Mouse (Mus musculus): ENCODE data around the gene Tab1. TPM values are rescaled to one million over a fixed set of nuclear protein-coding genes. Genes with fewer than 3 reads are reported as not detected.
"Not testable (repeated sequence)": the region's sequence is repeated elsewhere in the genome, so short reads cannot be mapped to it uniquely, and the experiment has no call there.

Gene Tab1
- polyA plus RNA-seq, 1 experiment = 4.7 TPM

GRCm38 (mm10) chr15:80115866-80116794 lies 16.8 kb upstream of the Tab1 start:
- peaks cover 25% of the 10 kb centered on the region for H3K4me1 ChIP-seq (ENCODE audit: control insufficient read depth, insufficient read depth, low read length)
- TF ChIP-seq CTCF (IDR thresholded peaks at IDR 0.05; ENCODE audit: control insufficient read depth, insufficient read depth, insufficient replicate concordance, low read depth, low read length) = no peak
- no peak for TF ChIP-seq POLR2A (IDR thresholded peaks at IDR 0.05; ENCODE audit: control insufficient read depth, low read depth, low read length)
- no peak overlapping the region for H3K27ac ChIP-seq (ENCODE audit: control insufficient read depth, insufficient read depth, low read depth, low read length)
- no peaks in the 10 kb centered on the region for H3K27me3 ChIP-seq (ENCODE audit: control insufficient read depth, insufficient read depth, low read length)
- peak overlapping the region; percentile 82 for H3K4me3 ChIP-seq (ENCODE audit: control insufficient read depth, low read depth, low read length)
- no peaks in the 10 kb centered on the region for H3K36me3 ChIP-seq (ENCODE audit: control insufficient read depth, insufficient read depth, low read length)

- H3K4me3 ChIP-seq (ENCODE audit: control insufficient read depth, low read depth, low read length) = no peak overlapping the region
- TF ChIP-seq POLR2A (IDR thresholded peaks at IDR 0.05; ENCODE audit: control insufficient read depth, low read depth, low read length) = no peak
- no peak for TF ChIP-seq CTCF (IDR thresholded peaks at IDR 0.05; ENCODE audit: control insufficient read depth, insufficient read depth, insufficient replicate concordance, low read depth, low read length)
- no peaks in the 10 kb centered on the region for H3K27me3 ChIP-seq (ENCODE audit: control insufficient read depth, insufficient read depth, low read length)
- H3K4me1 ChIP-seq (ENCODE audit: control insufficient read depth, insufficient read depth, low read length) = peaks cover 25% of the 10 kb centered on the region
- H3K36me3 ChIP-seq (ENCODE audit: control insufficient read depth, insufficient read depth, low read length) = no peaks in the 10 kb centered on the region
- H3K27ac ChIP-seq (ENCODE audit: control insufficient read depth, insufficient read depth, low read depth, low read length) = no peak overlapping the region
Measured at GRCm38 (mm10) chr15:80117154-80117553, 15.8 kb upstream of the Tab1 start.

DNA sequence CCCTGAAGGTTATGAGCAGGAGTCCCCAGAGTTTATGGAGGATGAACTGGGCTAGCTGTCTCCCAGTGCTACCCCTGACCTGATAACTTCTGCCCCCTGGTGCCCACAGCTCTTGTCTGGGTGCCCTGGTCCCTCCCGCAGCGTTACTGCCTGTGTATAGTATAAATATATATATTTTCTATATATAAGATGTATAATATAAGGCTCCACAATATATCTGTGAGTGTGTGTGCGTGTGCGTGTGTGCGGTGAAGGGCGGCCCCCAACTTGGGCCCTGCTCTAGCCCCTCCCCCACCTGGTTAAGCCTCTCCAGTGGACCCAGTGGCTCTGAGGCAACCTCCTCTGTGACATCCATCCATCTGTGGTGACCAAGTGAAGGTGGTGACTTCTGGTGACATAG lies 13.9 kb upstream of the Tab1 start:
- no peak overlapping the region for H3K27ac ChIP-seq (ENCODE audit: control insufficient read depth, insufficient read depth, low read depth, low read length)
- no peak for TF ChIP-seq POLR2A (IDR thresholded peaks at IDR 0.05; ENCODE audit: control insufficient read depth, low read depth, low read length)
- TF ChIP-seq CTCF (IDR thresholded peaks at IDR 0.05; ENCODE audit: control insufficient read depth, insufficient read depth, insufficient replicate concordance, low read depth, low read length) = no peak

GRCm38 (mm10) chr15:80121721-80122325 lies 11.1 kb upstream of the Tab1 start:
- no peak for TF ChIP-seq POLR2A (IDR thresholded peaks at IDR 0.05; ENCODE audit: control insufficient read depth, low read depth, low read length)
- no peak for TF ChIP-seq CTCF (IDR thresholded peaks at IDR 0.05; ENCODE audit: control insufficient read depth, insufficient read depth, insufficient replicate concordance, low read depth, low read length)
- H3K4me1 ChIP-seq (ENCODE audit: control insufficient read depth, insufficient read depth, low read length) = peaks cover 7% of the 10 kb centered on the region

More for the DNA sequence above, 13.9 kb upstream of the Tab1 start:
- no peaks in the 10 kb centered on the region for H3K27me3 ChIP-seq (ENCODE audit: control insufficient read depth, insufficient read depth, low read length)
- no peaks in the 10 kb centered on the region for H3K36me3 ChIP-seq (ENCODE audit: control insufficient read depth, insufficient read depth, low read length)
- H3K4me1 ChIP-seq (ENCODE audit: control insufficient read depth, insufficient read depth, low read length) = peaks cover 25% of the 10 kb centered on the region
- H3K4me3 ChIP-seq (ENCODE audit: control insufficient read depth, low read depth, low read length) = no peak overlapping the region

GRCm38 (mm10) chr15:80122431-80122830 lies 10.5 kb upstream of the Tab1 start:
- not testable (repeated sequence) for H3K27me3 ChIP-seq (ENCODE audit: control insufficient read depth, insufficient read depth, low read length); H3K36me3 ChIP-seq (ENCODE audit: control insufficient read depth, insufficient read depth, low read length); H3K4me3 ChIP-seq (ENCODE audit: control insufficient read depth, low read depth, low read length)

More at GRCm38 (mm10) chr15:80121721-80122325, 11.1 kb upstream of the Tab1 start:
- Histone ChIP-seq H3K36me3 (ENCODE audit: control insufficient read depth, insufficient read depth, low read length) (no peaks in the 10 kb centered on the region), H3K27ac (ENCODE audit: control insufficient read depth, insufficient read depth, low read depth, low read length) (no peak overlapping the region), H3K27me3 (ENCODE audit: control insufficient read depth, insufficient read depth, low read length) (no peaks in the 10 kb centered on the region), H3K4me3 (ENCODE audit: control insufficient read depth, low read depth, low read length) (no peak overlapping the region)

DNA sequence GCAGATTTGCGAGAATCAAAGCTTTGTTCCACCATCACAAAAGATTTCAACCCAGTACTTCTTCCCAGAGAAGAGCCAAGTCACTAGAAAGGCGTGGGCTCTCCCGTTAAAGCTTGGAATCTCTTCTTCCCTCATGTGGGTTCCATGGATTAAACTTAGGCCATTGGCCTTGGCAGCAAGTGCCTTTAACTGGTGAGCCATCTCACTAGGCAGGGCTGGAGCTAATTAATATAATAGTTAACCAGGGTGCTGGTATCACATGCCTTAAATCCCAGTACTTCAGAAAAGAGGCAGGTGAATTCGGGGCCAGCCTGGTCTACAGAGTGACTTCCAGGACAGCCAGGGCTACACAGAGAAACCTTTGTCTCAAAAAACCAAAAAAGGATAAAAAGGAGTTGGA lies 8.3 kb upstream of the Tab1 start:
- H3K27me3 ChIP-seq (ENCODE audit: control insufficient read depth, insufficient read depth, low read length) = no peaks in the 10 kb centered on the region
- H3K4me1 ChIP-seq (ENCODE audit: control insufficient read depth, insufficient read depth, low read length) = no peaks in the 10 kb centered on the region
- H3K4me3 ChIP-seq (ENCODE audit: control insufficient read depth, low read depth, low read length) = no peak overlapping the region
- TF ChIP-seq CTCF (IDR thresholded peaks at IDR 0.05; ENCODE audit: control insufficient read depth, insufficient read depth, insufficient replicate concordance, low read depth, low read length) = no peak
- TF ChIP-seq POLR2A (IDR thresholded peaks at IDR 0.05; ENCODE audit: control insufficient read depth, low read depth, low read length) = no peak
- no peaks in the 10 kb centered on the region for H3K36me3 ChIP-seq (ENCODE audit: control insufficient read depth, insufficient read depth, low read length)
- no peak overlapping the region for H3K27ac ChIP-seq (ENCODE audit: control insufficient read depth, insufficient read depth, low read depth, low read length)

More at GRCm38 (mm10) chr15:80122431-80122830, 10.5 kb upstream of the Tab1 start:
- not testable (repeated sequence) for H3K4me1 ChIP-seq (ENCODE audit: control insufficient read depth, insufficient read depth, low read length); H3K27ac ChIP-seq (ENCODE audit: control insufficient read depth, insufficient read depth, low read depth, low read length)

GRCm38 (mm10) chr15:80127191-80127590 lies 5.7 kb upstream of the Tab1 start:
- TF ChIP-seq CTCF (IDR thresholded peaks at IDR 0.05; ENCODE audit: control insufficient read depth, insufficient read depth, insufficient replicate concordance, low read depth, low read length) = no peak
- no peak for TF ChIP-seq POLR2A (IDR thresholded peaks at IDR 0.05; ENCODE audit: control insufficient read depth, low read depth, low read length)
- Histone ChIP-seq H3K27ac (ENCODE audit: control insufficient read depth, insufficient read depth, low read depth, low read length) (no peak overlapping the region), H3K4me3 (ENCODE audit: control insufficient read depth, low read depth, low read length) (no peak overlapping the region)

More at GRCm38 (mm10) chr15:80127191-80127590, 5.7 kb upstream of the Tab1 start:
- H3K27me3 ChIP-seq (ENCODE audit: control insufficient read depth, insufficient read depth, low read length) = no peaks in the 10 kb centered on the region
- no peaks in the 10 kb centered on the region for H3K4me1 ChIP-seq (ENCODE audit: control insufficient read depth, insufficient read depth, low read length)
- H3K36me3 ChIP-seq (ENCODE audit: control insufficient read depth, insufficient read depth, low read length) = no peaks in the 10 kb centered on the region

Data from testis, adult 2 months (tissue).